12 mouse cellular contexts compared by ENCODE assay signal in the genomic region with DNA sequence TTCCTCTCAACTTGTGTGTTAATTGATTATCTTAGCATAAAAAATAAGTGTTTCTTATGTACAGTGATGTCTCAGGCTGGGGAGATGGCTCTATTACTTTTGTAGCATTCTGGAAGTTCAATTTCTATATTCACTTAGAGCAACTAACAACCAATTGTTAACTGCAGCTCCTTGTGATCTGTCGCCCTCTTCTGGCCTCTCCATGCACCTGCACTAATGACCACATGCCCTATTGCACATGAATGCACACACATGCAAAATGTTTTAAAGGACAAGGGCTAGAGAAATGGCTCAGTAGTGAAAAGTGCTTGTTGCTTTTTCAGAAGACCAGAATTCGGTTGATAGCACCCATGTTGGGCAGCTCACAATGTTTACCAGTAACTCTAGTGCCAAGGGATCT.
DNase-seq lines count a peak whose midpoint lies in the region; ATAC-seq lines count a peak whose summit lies in the region.
"Had no signal": no experiment of that assay in that cellular context is flagged by ENCODE, and none has a peak within 500 bp of the region (broad histone marks: within the 10 kb centered on the region; RNA-seq: fewer than 3 reads in every experiment).

No protein-coding gene starts in this region.

- no peak overlapping the region for H3K4me2 ChIP-seq in heart, embryonic 12.5 days
- H3K4me2 ChIP-seq: hindbrain, embryonic 12.5 days; stomach, embryonic 15.5 days had no signal

- H3K9ac ChIP-seq in heart, embryonic 12.5 days: no peak overlapping the region
- H3K9ac ChIP-seq: hindbrain, embryonic 12.5 days; stomach, embryonic 15.5 days had no signal

- no peaks in the 10 kb centered on the region for H3K9me3 ChIP-seq in heart, embryonic 12.5 days (replicated peaks)
- H3K9me3 ChIP-seq: hindbrain, embryonic 12.5 days; stomach, embryonic 15.5 days had no signal

- intact Hi-C loops in left cerebral cortex, postnatal 4 days (cut with DNase I): no loop called here

- H3K27me3 ChIP-seq in heart, embryonic 12.5 days (replicated peaks): no peaks in the 10 kb centered on the region
- H3K27me3 ChIP-seq: hindbrain, embryonic 12.5 days; stomach, embryonic 15.5 days had no signal

- H3K4me3 ChIP-seq in heart, embryonic 12.5 days: no peak overlapping the region
- H3K4me3 ChIP-seq: hindbrain, embryonic 12.5 days; stomach, embryonic 15.5 days had no signal

- H3K4me1 ChIP-seq in heart, embryonic 12.5 days (replicated peaks): no peaks in the 10 kb centered on the region
- H3K4me1 ChIP-seq: hindbrain, embryonic 12.5 days; stomach, embryonic 15.5 days had no signal

- H3K27ac ChIP-seq in heart, embryonic 12.5 days (ENCODE audit: poor library complexity, severe bottlenecking): no peak overlapping the region
- H3K27ac ChIP-seq: hindbrain, embryonic 12.5 days; macrophage; stomach, embryonic 15.5 days had no signal

- no peak for ATAC-seq in heart, embryonic 12.5 days (ENCODE audit: insufficient number of reproducible peaks, low FRiP score)
- no peak for ATAC-seq in CD4-positive, CD25-positive, alpha-beta regulatory T cell, adult 4 months

- no peaks in the 10 kb centered on the region for H3K36me3 ChIP-seq in heart, embryonic 12.5 days
- H3K36me3 ChIP-seq: hindbrain, embryonic 12.5 days; stomach, embryonic 15.5 days had no signal

- peak; percentile 6 to 14 for DNase-seq in cerebellum, postnatal 10 days
- no peak for DNase-seq in cerebellum, postnatal 36 days
- DNase-seq in left cerebral cortex, postnatal 4 days: peak; percentile 1
- DNase-seq in left cerebral cortex, adult 11 months (ENCODE audit: low spot score): no peak
- peak; percentile 2 for DNase-seq in Muller cell, postnatal 12 days (ENCODE audit: inconsistent ontology term)
- DNase-seq in forelimb bud, embryonic 11.5 days (ENCODE audit: low read depth, low spot score): peak; percentile 5
- DNase-seq: layer of hippocampus, postnatal 36 days had no signal

- WGBS in heart, embryonic 12.5 days: 26% methylated on average over 2 of the region's 2 CpGs

Comparison
In these comparisons a context has a peak if more than half of its experiments do, and no peak if none do; other contexts are left out.
1. DNase-seq: peak in cerebellum, postnatal 10 days (2 of 2), left cerebral cortex, postnatal 4 days (single experiment), Muller cell, postnatal 12 days (single experiment) and forelimb bud, embryonic 11.5 days (single experiment); none in cerebellum, postnatal 36 days (0 of 2) and left cerebral cortex, adult 11 months (single experiment).